Mouse (Mus musculus) midbrain, postnatal 0 days (tissue): ENCODE measurements around the gene Sfi1. TPM values are rescaled to one million over a fixed set of nuclear protein-coding genes. Genes with fewer than 3 reads are reported as not detected.
A peak's percentile ranks its signal among the peaks of the same experiment; 100 is the strongest.
"Not testable (repeated sequence)": the region's sequence is repeated elsewhere in the genome, so short reads cannot be mapped to it uniquely, and the experiment has no call there.

Experiments used
- ATAC-seq: fragments of 200-750 bp; cut with Nextera tagmentation; 2 replicates; pipeline ENCODE4 v1.8.0; 2017; ENCODE audit warnings: moderate number of reproducible peaks, mild to moderate bottlenecking, moderate TSS enrichment, moderate library complexity; ENCODE audit not compliant: low FRiP score
- DNase-seq: peaks from one replicate; pipeline ENCODE4 v3.0.0-alpha.2; 2015; ENCODE audit warnings: low spot score
- H3K27ac ChIP-seq: fragments of 300-500 bp; sonication (generic); 2 replicates; pipeline ENCODE4 v1.5.1; 2014; ENCODE audit warnings: low read depth, mild to moderate bottlenecking, low read length, mixed read lengths
- H3K27me3 ChIP-seq: fragments of 300-500 bp; sonication (generic); 2 replicates; pipeline ENCODE4 v1.6.1; 2014; ENCODE audit warnings: low read length, control low read depth, mixed read lengths; ENCODE audit not compliant: insufficient read depth
- H3K36me3 ChIP-seq: fragments of 300-500 bp; sonication (generic); 2 replicates; pipeline ENCODE4 v1.6.1; 2014; ENCODE audit warnings: low read length, control low read depth, mixed read lengths; ENCODE audit not compliant: insufficient read depth
- H3K4me1 ChIP-seq: fragments of 300-500 bp; sonication (generic); 2 replicates; pipeline ENCODE4 v1.6.1; 2014; ENCODE audit warnings: mild to moderate bottlenecking, control low read depth, antibody characterized with exemption, low read length, mixed read lengths; ENCODE audit not compliant: insufficient read depth
- H3K4me2 ChIP-seq: fragments of 300-500 bp; sonication (generic); 2 replicates; pipeline ENCODE4 v1.6.1; 2014; ENCODE audit warnings: low read depth, mild to moderate bottlenecking, low read length, mixed read lengths; ENCODE audit not compliant: poor library complexity, severe bottlenecking
- H3K4me3 ChIP-seq: fragments of 300-500 bp; sonication (generic); 2 replicates; pipeline ENCODE4 v1.5.1; 2014; ENCODE audit warnings: low read depth, mild to moderate bottlenecking, low read length, moderate library complexity
- H3K9ac ChIP-seq: fragments of 300-500 bp; sonication (generic); replicated peaks from 2 replicates; pipeline ENCODE4 v1.6.1; 2014; ENCODE audit warnings: mild to moderate bottlenecking, low read length, moderate library complexity, mixed read lengths; ENCODE audit not compliant: poor library complexity, severe bottlenecking
- H3K9me3 ChIP-seq: fragments of 300-500 bp; sonication (generic); 2 replicates; pipeline ENCODE4 v1.6.1; 2016; ENCODE audit warnings: low read length, control low read depth
- CTCF ChIP-seq: IDR thresholded peaks from 2 replicates; pipeline ENCODE4 v1.5.1; 2016; ENCODE audit warnings: antibody characterized with exemption, mild to moderate bottlenecking
- WGBS: fragments of 180-500 bp; shearing (Covaris S2); extraction: QIAGEN DNeasy Blood & Tissue Kit; methylation state at CpG from one replicate; pipeline ENCODE4 v1.1.7; 2014; 5-methylcytosine and 5-hydroxymethylcytosine counted together
- polyA plus RNA-seq: library from polyadenylated mRNA; unstranded; fragments of >200 nt; fragmentation: Nextera tagmentation; extraction: Ambion mirVana; gene quantifications from 2 replicates; pipeline ENCODE4 v1.2.1, GENCODE M21; 2015
- total RNA-seq: library from RNA; depleted of rRNA; stranded (reverse); fragments of >200 nt; gene quantifications from 2 replicates; pipeline ENCODE4 v1.2.3, GENCODE M21; 2014

Sfi1 gene
- total and polyA plus RNA-seq, 2 experiments from 2014 or later: 11.3 to 17.6 TPM

DNA sequence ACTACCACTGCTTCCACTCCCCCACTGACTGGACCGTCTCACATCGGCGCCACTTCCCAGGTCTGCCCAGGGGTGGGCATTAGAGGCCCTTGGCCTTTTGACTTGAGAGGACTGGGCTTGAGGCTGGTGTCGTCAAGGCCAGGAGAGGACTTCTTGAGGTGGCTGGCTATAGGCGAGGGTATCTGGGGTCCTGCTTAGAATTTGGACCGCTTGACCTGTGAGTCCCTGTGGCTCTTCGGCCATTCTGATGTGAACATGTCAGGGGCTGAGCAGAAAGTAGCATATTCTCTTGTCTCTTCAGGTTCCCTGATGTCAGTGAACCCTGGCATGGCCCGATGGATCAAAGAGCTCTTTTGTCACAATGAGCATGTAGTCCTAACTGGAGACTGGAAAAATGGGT lies 63.4 kb downstream of the Sfi1 start:
- H3K9me3 ChIP-seq: peaks cover 19% of the 10 kb centered on the region
- H3K36me3 ChIP-seq, H3K4me3 ChIP-seq, H3K4me2 ChIP-seq, H3K4me1 ChIP-seq, H3K9ac ChIP-seq, H3K27ac ChIP-seq, H3K27me3 ChIP-seq: not testable (repeated sequence)
- WGBS: 89% methylated on average over 5 of the region's 8 CpGs
- DNase-seq: peak; percentile 8
- peak; percentile 4; the same call in 1 of the 2 replicates for ATAC-seq

DNA sequence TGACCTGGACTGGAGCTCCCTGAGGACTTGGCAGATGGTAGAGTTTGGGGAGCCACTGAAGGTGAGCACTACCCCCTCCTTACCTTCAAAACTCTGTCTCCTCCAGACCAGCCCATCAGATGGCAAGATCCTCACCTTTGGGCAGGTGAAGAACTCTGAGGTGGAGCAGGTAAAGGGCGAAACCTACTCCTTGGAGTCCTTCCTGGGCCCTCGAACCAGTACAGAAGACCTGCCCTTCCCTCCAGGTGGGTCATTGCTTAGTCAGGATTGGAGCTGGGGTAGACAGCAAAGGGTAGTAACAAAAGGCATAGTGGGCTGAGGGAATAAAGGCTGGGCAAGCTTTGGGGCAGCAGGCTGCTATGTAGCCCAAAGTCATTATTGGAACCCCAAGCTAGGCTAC lies 64.0 kb downstream of the Sfi1 start:
- H3K4me3 ChIP-seq, H3K9ac ChIP-seq, H3K4me2 ChIP-seq, DNase-seq, ATAC-seq, H3K27ac ChIP-seq, H3K27me3 ChIP-seq, H3K36me3 ChIP-seq, H3K4me1 ChIP-seq: not testable (repeated sequence)
- 97% methylated on average over 2 of the region's 2 CpGs for WGBS
- peaks cover 19% of the 10 kb centered on the region for H3K9me3 ChIP-seq

DNA sequence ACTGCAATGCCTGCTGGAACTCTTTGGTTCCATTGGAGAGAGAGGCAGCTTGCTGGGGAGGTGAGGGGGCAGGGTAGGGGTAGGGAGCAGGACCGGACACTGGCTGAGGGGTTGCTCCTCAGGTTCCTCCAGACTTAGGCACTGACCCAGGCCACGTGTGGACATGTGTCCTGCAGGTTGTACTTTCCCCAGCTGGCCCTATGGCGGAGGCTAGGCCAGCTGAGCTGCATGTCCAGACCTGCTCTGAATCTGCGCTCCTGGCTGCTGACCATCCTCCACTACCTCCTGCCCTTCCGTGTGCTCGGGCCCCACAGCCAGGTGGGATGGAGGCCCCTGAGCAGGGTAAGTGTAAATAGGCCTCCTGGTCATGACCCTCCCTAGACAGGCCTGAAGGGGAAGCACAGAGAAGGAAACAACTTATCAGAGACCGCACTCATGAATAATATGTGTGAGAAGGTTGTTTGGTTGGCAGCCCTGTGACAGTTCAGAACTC lies 65.9 kb downstream of the Sfi1 start:
- not testable (repeated sequence) for H3K27ac ChIP-seq, DNase-seq, H3K9ac ChIP-seq, H3K36me3 ChIP-seq, H3K4me3 ChIP-seq, H3K27me3 ChIP-seq, H3K4me2 ChIP-seq, H3K4me1 ChIP-seq
- WGBS: 93% methylated on average over 5 of the region's 7 CpGs
- peak; percentile 33 for ATAC-seq
- peaks cover 15% of the 10 kb centered on the region for H3K9me3 ChIP-seq

DNA sequence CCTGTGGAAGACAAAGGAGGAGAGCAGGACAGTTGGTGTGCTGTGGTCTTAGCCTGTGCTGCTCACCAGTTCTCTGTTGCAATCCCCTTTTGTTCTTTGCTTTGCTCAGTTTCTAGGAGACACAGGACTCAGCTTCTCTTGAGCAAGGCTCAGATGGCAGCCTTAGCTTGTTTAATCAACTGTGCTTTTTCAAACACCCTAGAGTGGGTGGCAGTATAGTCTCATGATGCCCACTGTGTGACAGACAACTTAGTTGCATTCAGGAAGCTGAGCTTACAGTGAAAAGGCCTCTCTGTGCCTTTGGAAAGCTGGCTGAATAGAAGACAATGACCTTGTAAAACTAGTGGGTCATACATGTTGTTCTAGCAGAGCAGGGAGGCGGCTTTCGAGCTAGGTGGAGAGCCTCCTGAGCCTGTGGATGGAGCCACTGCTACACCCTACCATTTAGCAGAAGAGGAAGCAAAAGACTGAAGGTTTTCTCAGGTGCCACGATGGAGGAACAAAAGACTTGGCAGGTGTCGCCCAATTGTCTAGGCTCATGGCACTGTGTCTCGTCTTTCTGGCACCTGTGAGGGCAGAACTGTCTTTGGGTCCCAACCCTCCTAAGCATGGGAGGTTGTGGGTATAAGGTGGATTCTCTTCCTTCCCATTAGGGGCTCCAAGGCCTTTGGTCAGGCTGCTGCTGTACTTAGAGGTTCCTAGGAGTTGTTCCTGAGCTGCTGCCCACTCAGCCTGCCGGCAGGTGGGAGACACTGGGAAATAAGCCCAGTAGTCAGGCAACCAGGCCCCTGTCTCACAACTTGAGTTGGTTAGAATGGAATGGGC lies 66.6 kb downstream of the Sfi1 start:
- H3K36me3 ChIP-seq, H3K4me2 ChIP-seq, H3K4me3 ChIP-seq, DNase-seq, H3K27me3 ChIP-seq, H3K27ac ChIP-seq, H3K4me1 ChIP-seq, H3K9ac ChIP-seq: not testable (repeated sequence)
- peaks cover 15% of the 10 kb centered on the region; the same call in 1 of the 2 replicates for H3K9me3 ChIP-seq
- 79% methylated on average over 6 of the region's 6 CpGs for WGBS
- ATAC-seq: peak; percentile 14; the same call in 1 of the 2 replicates

DNA sequence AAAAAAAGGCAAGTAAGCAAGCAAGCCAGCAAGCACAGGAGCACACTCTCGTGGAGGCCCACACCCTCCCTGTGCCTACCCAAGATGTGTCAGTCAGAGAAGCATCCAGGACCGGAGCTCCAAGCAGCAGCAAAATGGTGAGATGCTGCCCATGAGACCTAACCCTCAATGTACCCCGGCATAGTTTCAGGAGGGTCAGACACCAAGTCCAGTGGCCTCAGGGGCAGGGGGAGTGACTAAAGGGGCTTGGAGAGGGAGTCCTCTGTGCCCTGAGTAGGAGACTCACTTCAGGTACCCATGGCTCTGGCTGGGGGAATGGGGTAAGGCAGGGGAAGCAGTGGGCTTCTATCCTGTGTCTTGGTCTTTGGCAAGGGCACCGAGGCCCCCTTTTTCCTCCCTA lies 67.3 kb downstream of the Sfi1 start:
- not testable (repeated sequence) for H3K4me2 ChIP-seq, H3K9ac ChIP-seq, H3K4me1 ChIP-seq, H3K36me3 ChIP-seq, H3K4me3 ChIP-seq, H3K27me3 ChIP-seq, DNase-seq, H3K27ac ChIP-seq, ATAC-seq
- H3K9me3 ChIP-seq: peaks cover 15% of the 10 kb centered on the region; the same call in 1 of the 2 replicates
- WGBS: 93% methylated on average over 2 of the region's 4 CpGs

DNA sequence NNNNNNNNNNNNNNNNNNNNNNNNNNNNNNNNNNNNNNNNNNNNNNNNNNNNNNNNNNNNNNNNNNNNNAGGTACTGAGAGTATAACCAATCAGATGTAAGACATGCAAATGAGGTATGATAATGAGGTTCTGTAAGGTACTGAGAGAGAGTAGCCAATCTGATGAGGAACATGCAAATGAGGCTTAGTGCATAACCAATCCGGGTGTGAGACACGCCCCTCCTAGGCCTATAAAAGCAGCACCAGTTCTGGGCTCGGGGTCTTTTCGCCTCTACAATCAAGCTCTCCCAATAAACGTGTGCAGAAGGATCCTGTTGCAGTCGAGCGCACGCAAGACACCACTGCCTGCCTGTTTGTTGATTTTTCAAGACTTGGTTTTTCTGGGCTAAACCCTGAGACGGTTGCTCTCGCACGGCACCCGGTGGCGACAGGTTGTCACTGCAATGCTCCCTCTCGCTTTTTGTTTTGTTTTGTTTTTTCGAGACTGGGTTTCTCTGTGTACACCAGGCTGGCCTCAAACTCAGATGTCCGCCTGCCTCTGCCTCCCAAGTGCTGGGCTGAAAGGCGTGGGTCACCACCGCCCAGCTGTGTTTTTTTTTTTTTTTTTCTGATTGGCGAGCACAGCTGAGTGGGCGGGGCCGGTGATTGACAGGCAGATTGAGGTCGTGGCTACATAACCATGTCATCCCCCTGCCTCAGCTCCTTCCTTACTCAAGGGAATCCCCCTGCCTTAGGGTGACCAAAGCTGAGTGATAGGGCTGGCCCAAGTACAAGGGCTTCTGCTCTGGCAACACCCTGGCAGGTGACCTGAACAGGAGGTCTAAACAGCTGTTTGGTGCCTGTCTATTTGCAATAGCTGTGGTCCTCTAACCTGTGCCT lies 68.1 kb downstream of the Sfi1 start:
- H3K9ac ChIP-seq, H3K4me1 ChIP-seq, ATAC-seq, H3K27me3 ChIP-seq, H3K4me3 ChIP-seq, DNase-seq, H3K36me3 ChIP-seq, H3K4me2 ChIP-seq, H3K27ac ChIP-seq: not testable (repeated sequence)
- WGBS: 87% methylated on average over 22 of the region's 22 CpGs
- peaks cover 15% of the 10 kb centered on the region; the same call in 1 of the 2 replicates for H3K9me3 ChIP-seq
- TF ChIP-seq CTCF: peak; percentile 41
